In the genomic region with DNA sequence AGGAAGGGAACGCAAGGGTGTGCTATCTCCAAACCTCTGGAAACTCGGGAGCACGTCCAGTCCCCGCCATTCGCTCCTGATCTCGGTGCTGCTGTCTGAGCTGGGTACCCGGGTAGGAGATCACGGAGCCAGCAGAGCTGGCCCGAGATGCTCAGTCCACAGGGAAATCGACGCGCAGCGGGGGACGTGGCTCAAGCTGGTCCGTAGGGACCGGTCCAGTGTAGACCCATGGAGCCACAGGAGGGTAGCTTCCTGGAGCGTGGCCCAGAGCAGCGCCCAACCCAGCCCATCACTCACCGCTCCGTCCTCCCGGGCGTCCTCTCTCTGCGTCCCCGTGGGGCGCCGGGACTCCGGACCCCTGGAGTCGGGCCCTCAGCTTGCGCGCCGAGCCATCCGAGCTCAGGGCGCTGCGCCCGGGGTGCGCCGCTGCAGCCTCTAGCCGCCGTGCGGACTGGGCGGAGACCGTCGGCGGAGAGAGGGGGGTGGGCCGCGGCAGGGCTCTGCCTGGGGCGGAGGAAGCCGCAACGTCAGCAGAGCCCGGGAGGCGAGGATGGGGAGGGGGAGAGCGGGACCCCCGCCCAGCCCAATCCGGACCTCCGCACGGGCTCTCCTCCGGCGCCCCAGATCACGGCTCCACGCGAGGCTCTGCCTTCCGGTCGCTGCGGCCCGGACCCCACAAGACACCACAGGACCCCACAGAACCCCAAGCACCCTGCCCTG, we compare ENCODE assay signal across 8 mouse cellular contexts. TPM values are rescaled to one million over a fixed set of nuclear protein-coding genes. Genes with fewer than 3 reads are reported as not detected.
DNase-seq lines count a peak whose midpoint lies in the region; ATAC-seq lines count a peak whose summit lies in the region.

No protein-coding gene starts in this region.

- ATAC-seq in common myeloid progenitor, adult 5-6 weeks (replicated peaks; ENCODE audit: low read depth, poor library complexity, severe bottlenecking) = peak; percentile 50
- peak; percentile 76 for ATAC-seq in megakaryocyte-erythroid progenitor cell, adult 5-6 weeks (replicated peaks; ENCODE audit: low FRiP score, low TSS enrichment, poor library complexity, severe bottlenecking)
- ATAC-seq in erythroid progenitor cell, adult 5-6 weeks (replicated peaks; ENCODE audit: low FRiP score, poor library complexity, severe bottlenecking) = no peak

- peak; percentile 56 to 84 for DNase-seq in adrenal gland, adult (ENCODE audit: inconsistent age in 2 of 2, low spot score in 1 of 2)
- peak; percentile 77 for DNase-seq in gastrocnemius, postnatal 14 days
- DNase-seq in induced T-regulatory cell, adult 2 months (ENCODE audit: low read depth) = peak; percentile 39
- DNase-seq in left cerebral cortex, postnatal 36 days (ENCODE audit: low spot score in 2 of 2) = peak; percentile 55 to 62
- peak; percentile 53 for DNase-seq in right cerebral cortex, postnatal 14 days

- intact Hi-C loops in gastrocnemius, postnatal 14 days (cut with DNase I; ENCODE audit: low total_unique reads) = no loop called here
- intact Hi-C loops in left cerebral cortex, postnatal 36 days (cut with DNase I) = loop anchor here (2.0 to 10.0 kb wide), 2 partner anchors 76 to 172 kb away; partner anchors contain the start of genes Trappc3l and Tspyl1

RNA-seq across cellular contexts. Expression of gene Dse, which starts 0.6 kb away (rescaled TPM):
- 0.87 and 1.9 TPM in 2 replicates for total RNA-seq in common myeloid progenitor, adult 5-6 weeks (2017)
- total RNA-seq in gastrocnemius, postnatal 14 days (2021) = 10 to 100 TPM in 1 of 2 experiments, 1 to 10 TPM in 1; 6.9 to 10.7 TPM
- 10 to 100 TPM in 1 of 2 experiments, 1 to 10 TPM in 1; 6.5 to 10.5 TPM for total RNA-seq in left cerebral cortex, postnatal 36 days (2021)
- total RNA-seq in megakaryocyte-erythroid progenitor cell, adult 5-6 weeks (2014; fragmentation: Nextera tagmentation) = 2.4 TPM in 1 of 2 replicates, not detected in the other
- total RNA-seq in megakaryocyte-erythroid progenitor cell, adult 5-6 weeks (2017) = 3.9 TPM in 1 of 2 replicates, not detected in the other
- total RNA-seq in erythroid progenitor cell, adult 5-6 weeks (2015; ENCODE audit: low replicate concordance) = 0.84 and 6.5 TPM in 2 replicates
- 2.6 and 3.3 TPM in 2 replicates for total RNA-seq in erythroid progenitor cell, adult 5-6 weeks (2017; ENCODE audit: low replicate concordance)
